Mouse (Mus musculus): Measurements from ENCODE around the gene Olfr1493-ps1. TPM values are rescaled to one million over a fixed set of nuclear protein-coding genes. Genes with fewer than 3 reads are reported as not detected.

Olfr1493-ps1 gene
- total RNA-seq (2023) = not detected

DNA sequence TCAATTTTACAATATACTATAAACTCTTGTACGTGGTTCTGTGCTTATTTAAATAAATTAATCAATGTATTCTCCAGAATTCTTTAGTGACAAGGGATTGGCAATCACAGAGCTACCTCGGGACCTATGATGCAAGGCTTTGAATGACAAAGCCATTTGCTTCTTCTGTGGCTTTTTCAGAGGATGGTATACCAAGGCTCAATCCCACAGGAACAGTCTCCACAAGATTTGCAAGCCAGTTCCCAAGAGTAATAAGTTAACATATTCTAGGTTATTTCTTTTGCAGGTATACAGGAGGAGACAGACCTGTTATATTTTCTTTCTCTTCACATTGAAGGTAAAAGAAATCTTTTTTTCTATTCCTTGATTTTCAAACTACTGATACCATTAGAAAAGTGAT lies at the start of gene Olfr1493-ps1:
Gene Olfr1493-ps1 (plus strand): TSS at position 301 of the 400 bp plus-strand sequence.

DNA sequence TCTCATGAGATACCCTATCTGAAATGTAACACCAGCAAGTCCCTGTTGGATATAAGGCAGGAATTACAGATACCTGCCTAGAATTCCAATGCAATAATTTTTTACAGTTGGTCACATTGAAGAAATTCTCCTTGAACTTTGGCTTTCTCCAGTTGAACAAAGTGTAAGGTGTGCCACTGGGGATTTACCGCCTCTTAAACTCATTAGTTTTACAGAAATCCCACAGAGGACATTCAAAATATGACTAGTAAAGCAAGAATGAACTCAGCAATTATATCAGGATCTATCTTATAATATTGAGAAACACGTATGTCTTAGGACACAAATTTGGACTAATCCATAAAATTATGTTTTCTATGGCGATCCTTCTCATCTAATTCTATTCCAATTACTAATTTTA lies 26.1 kb upstream of the Olfr1493-ps1 start, which contains the start of gene Olfr1491:
Gene Olfr1491 (plus strand): TSS at position 301 of the 400 bp plus-strand sequence.

GRCm38 (mm10) chr19:13739428-13739827 lies 16.4 kb downstream of the Olfr1493-ps1 start, which contains the start of gene Olfr1494:
TSS of gene Olfr1494 (plus strand) at chr19:13739728.

DNA sequence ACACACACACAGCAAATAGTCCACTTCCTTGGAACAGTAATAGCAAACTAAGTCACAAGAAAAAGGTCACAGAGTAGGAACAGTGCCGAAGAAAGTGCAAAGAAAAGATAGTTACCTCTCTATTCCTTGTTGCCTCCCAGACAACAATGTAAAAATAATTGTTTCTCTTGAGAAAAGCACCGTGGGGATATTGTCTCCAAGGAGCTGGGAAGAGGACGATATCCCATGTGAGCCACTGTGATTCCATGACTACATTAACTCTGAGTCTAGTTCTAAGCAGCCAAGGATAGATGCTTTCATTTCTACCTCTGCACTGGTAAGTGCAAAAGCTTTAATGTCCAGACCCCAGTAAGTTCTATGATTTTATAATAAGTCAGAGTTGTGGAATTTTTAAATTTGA lies 41.2 kb downstream of the Olfr1493-ps1 start, which contains the start of gene Olfr1495:
Gene Olfr1495 (plus strand): TSS at position 301 of the 400 bp plus-strand sequence.

GRCm38 (mm10) chr19:13777578-13777977 lies 54.5 kb downstream of the Olfr1493-ps1 start, which contains the start of gene Olfr1496:
TSS of gene Olfr1496 (plus strand) at chr19:13777878.

Other genes with a start within 250 kb of the Olfr1493-ps1 start
- not detected for gene Olfr1475, start 243.1 kb upstream of the Olfr1493-ps1 start, total RNA-seq (2023)
- gene Olfr1477, start 222.7 kb upstream of the Olfr1493-ps1 start, total RNA-seq (2023) = not detected
- not detected for gene Olfr1480, start 195.4 kb upstream of the Olfr1493-ps1 start, total RNA-seq (2023)
- gene Olfr1484, start 139.8 kb upstream of the Olfr1493-ps1 start, total RNA-seq (2023) = not detected
- gene Olfr1487, start 105.9 kb upstream of the Olfr1493-ps1 start, total RNA-seq (2023) = not detected
- gene Olfr1489, start 91.7 kb upstream of the Olfr1493-ps1 start, total RNA-seq (2023) = not detected
- not detected for gene Olfr1490, start 72.2 kb upstream of the Olfr1493-ps1 start, total RNA-seq (2023)
- not detected for gene Olfr1491, start 26.0 kb upstream of the Olfr1493-ps1 start, total RNA-seq (2023)
- gene Olfr1494, start 16.4 kb downstream of the Olfr1493-ps1 start, total RNA-seq (2023) = not detected
- not detected for gene Olfr1495, start 41.3 kb downstream of the Olfr1493-ps1 start, total RNA-seq (2023)
- not detected for gene Olfr1496, start 54.6 kb downstream of the Olfr1493-ps1 start, total RNA-seq (2023)
- gene Olfr1497, start 74.9 kb downstream of the Olfr1493-ps1 start, total RNA-seq (2023) = not detected
- not detected for gene Olfr1499, start 96.2 kb downstream of the Olfr1493-ps1 start, total RNA-seq (2023)
- not detected for gene Olfr1500, start 107.2 kb downstream of the Olfr1493-ps1 start, total RNA-seq (2023)
- not detected for gene Olfr1501, start 127.4 kb downstream of the Olfr1493-ps1 start, total RNA-seq (2023)
- gene Olfr1502, start 138.5 kb downstream of the Olfr1493-ps1 start, total RNA-seq (2023) = not detected
- not detected for gene Olfr1504, start 174.7 kb downstream of the Olfr1493-ps1 start, total RNA-seq (2023)
- gene Olfr1505, start 190.3 kb downstream of the Olfr1493-ps1 start, total RNA-seq (2023) = not detected